Comparison of ENCODE assay signal across 11 mouse cellular contexts in the genomic region with DNA sequence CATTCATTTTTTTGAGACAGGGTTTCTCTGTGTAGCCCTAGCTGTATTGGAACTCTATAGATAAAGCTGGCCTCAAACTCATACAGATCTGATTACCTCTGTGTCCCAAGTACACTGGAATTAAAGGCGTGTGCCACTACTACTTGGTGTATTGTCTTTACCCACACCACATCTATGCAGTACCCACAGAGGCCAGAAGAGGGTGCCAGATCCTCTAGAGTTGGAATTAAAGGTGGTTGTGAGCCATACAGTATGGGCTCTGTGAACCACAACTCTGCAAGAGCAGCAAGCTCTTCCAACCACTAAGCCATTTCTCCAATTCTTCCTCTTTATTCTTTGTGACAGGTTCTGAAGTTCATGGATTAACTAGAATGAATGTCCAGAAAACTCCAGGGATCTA. TPM values are rescaled to one million over a fixed set of nuclear protein-coding genes. Genes with fewer than 3 reads are reported as not detected.
DNase-seq lines count a peak whose midpoint lies in the region; ATAC-seq and TF ChIP-seq lines count a peak whose summit lies in the region.
"Had no signal": no experiment of that assay in that cellular context is flagged by ENCODE, and none has a peak within 500 bp of the region (broad histone marks: within the 10 kb centered on the region; RNA-seq: fewer than 3 reads in every experiment).

No protein-coding gene starts in this region.

- peak; percentile 31 for DNase-seq in adrenal gland, adult 18-20 months (ENCODE audit: low spot score in 2 of 2)
- DNase-seq in adrenal gland, postnatal 4 days (ENCODE audit: low spot score in 2 of 2) = no peak
- DNase-seq in left cerebral cortex, adult 2 months (ENCODE audit: extremely low spot score in 1 of 2, low spot score in 2 of 2) = peak in 1 of 2 experiments; percentile 28
- no peak for DNase-seq in left cerebral cortex, postnatal 10 days (ENCODE audit: extremely low spot score in 1 of 2, low spot score in 2 of 2)
- DNase-seq in adipocyte (ENCODE audit: low spot score) = peak; percentile 12
- peak; percentile 46 for DNase-seq in induced T-regulatory cell, adult 2 months (ENCODE audit: low read depth)
- DNase-seq in neural tube, embryonic 11.5 days (ENCODE audit: low spot score) = peak; percentile 14
- no peak for DNase-seq in left cerebral cortex, adult 9 months (ENCODE audit: low spot score in 2 of 2)

- intact Hi-C loops in left cerebral cortex, adult 2 months (cut with DNase I) = no loop called here
- intact Hi-C loops in left cerebral cortex, postnatal 10 days (cut with DNase I) = no loop called here

- H3K4me2 ChIP-seq in neural tube, embryonic 11.5 days (ENCODE audit: low read depth) = no peak overlapping the region

- no peaks in the 10 kb centered on the region for H3K4me1 ChIP-seq in neural tube, embryonic 11.5 days (ENCODE audit: control insufficient read depth, insufficient read depth, low read length)
- H3K4me1 ChIP-seq: megakaryocyte, embryonic 14.5 days had no signal

- H3K4me3 ChIP-seq in left cerebral cortex, adult 2 months = no peak overlapping the region
- no peak overlapping the region for H3K4me3 ChIP-seq in neural tube, embryonic 11.5 days (ENCODE audit: low read depth, low read length)
- H3K4me3 ChIP-seq: megakaryocyte, embryonic 14.5 days had no signal

- H3K9ac ChIP-seq in neural tube, embryonic 11.5 days (ENCODE audit: low read length) = no peak overlapping the region

- 60% methylated on average over 1 of the region's 1 CpGs for WGBS in neural tube, embryonic 11.5 days

- no peak overlapping the region for H3K27ac ChIP-seq in left cerebral cortex, adult 2 months
- no peak overlapping the region for H3K27ac ChIP-seq in neural tube, embryonic 11.5 days (ENCODE audit: low read depth, low read length)

- H3K27me3 ChIP-seq in neural tube, embryonic 11.5 days (ENCODE audit: control insufficient read depth, insufficient read depth, low read length) = no peaks in the 10 kb centered on the region

- no peaks in the 10 kb centered on the region for H3K9me3 ChIP-seq in neural tube, embryonic 11.5 days (ENCODE audit: control insufficient read depth, low read length)

- H3K36me3 ChIP-seq in neural tube, embryonic 11.5 days (ENCODE audit: control insufficient read depth, insufficient read depth, low read length) = no peaks in the 10 kb centered on the region

- TF ChIP-seq CTCF in left cerebral cortex, adult 2 months (IDR thresholded peaks at IDR 0.05) = peak; percentile 54

- ATAC-seq in neural tube, embryonic 11.5 days (ENCODE audit: insufficient read depth, low FRiP score, low TSS enrichment) = no peak

RNA-seq across cellular contexts. Expression of a gene that starts 6.8 kb away (rescaled TPM):
- 1 to 10 TPM in 1 of 2 experiments, not detected in 1; 2.3 TPM for total RNA-seq in adrenal gland, adult 18-20 months (2021)
- 1 to 10 TPM; 6.8 to 7.7 TPM for total RNA-seq in adrenal gland, postnatal 4 days (2021)
- total RNA-seq in left cerebral cortex, adult 2 months (2021) = 100 to 1,000 TPM in 1 of 2 experiments, 10 to 100 TPM in 1; 99.1 to 155 TPM
- 100 to 1,000 TPM in 1 of 2 experiments, 10 to 100 TPM in 1; 98.6 to 110 TPM for total RNA-seq in left cerebral cortex, postnatal 10 days (2021)
- polyA plus RNA-seq in neural tube, embryonic 11.5 days (2014; fragmentation: Nextera tagmentation; extraction: Ambion mirVana) = 1.4 and 4.3 TPM in 2 replicates
- polyA plus RNA-seq: testis, adult 2 months had no signal

RNA-seq across cellular contexts. Expression of a gene that starts 17.7 kb away (rescaled TPM):
- not detected for total RNA-seq in adrenal gland, adult 18-20 months (2021)
- 10 to 100 TPM in 1 of 2 experiments, 1 to 10 TPM in 1; 7.6 to 42.3 TPM for total RNA-seq in adrenal gland, postnatal 4 days (2021)
- total RNA-seq in left cerebral cortex, adult 2 months (2021) = 1 to 10 TPM; 2.2 to 2.9 TPM
- 1 to 10 TPM; 4.7 to 8.1 TPM for total RNA-seq in left cerebral cortex, postnatal 10 days (2021)
- polyA plus RNA-seq in neural tube, embryonic 11.5 days (2014; fragmentation: Nextera tagmentation; extraction: Ambion mirVana) = 4.0 and 5.6 TPM in 2 replicates
- polyA plus RNA-seq: gonadal fat pad, adult 2 months; testis, adult 2 months had no signal

RNA-seq across cellular contexts. Expression of a gene that starts 18.4 kb away (rescaled TPM):
- 10 to 100 TPM; 11.8 to 14.1 TPM for total RNA-seq in adrenal gland, adult 18-20 months (2021)
- total RNA-seq in adrenal gland, postnatal 4 days (2021) = 10 to 100 TPM; 37.1 to 39.0 TPM
- 10 to 100 TPM; 86.5 to 89.7 TPM for total RNA-seq in left cerebral cortex, adult 2 months (2021)
- 100 to 1,000 TPM; 151 to 158 TPM for total RNA-seq in left cerebral cortex, postnatal 10 days (2021)
- 111 and 118 TPM in 2 replicates for polyA plus RNA-seq in neural tube, embryonic 11.5 days (2014; fragmentation: Nextera tagmentation; extraction: Ambion mirVana)

RNA-seq across cellular contexts. Expression of a gene that starts 24.7 kb away (rescaled TPM):
- total RNA-seq in adrenal gland, adult 18-20 months (2021) = 10 to 100 TPM; 35.2 to 41.5 TPM
- total RNA-seq in adrenal gland, postnatal 4 days (2021) = 10 to 100 TPM; 66.7 to 82.4 TPM
- 10 to 100 TPM; 30.8 to 39.2 TPM for total RNA-seq in left cerebral cortex, adult 2 months (2021)
- total RNA-seq in left cerebral cortex, postnatal 10 days (2021) = 10 to 100 TPM; 36.7 to 51.6 TPM
- 201 and 224 TPM in 2 replicates for polyA plus RNA-seq in neural tube, embryonic 11.5 days (2014; fragmentation: Nextera tagmentation; extraction: Ambion mirVana)

RNA-seq across cellular contexts. Expression of a gene that starts 48.0 kb away (rescaled TPM):
- 100 to 1,000 TPM; 233 to 300 TPM for total RNA-seq in adrenal gland, adult 18-20 months (2021)
- 100 to 1,000 TPM; 489 to 570 TPM for total RNA-seq in adrenal gland, postnatal 4 days (2021)
- 100 to 1,000 TPM; 124 to 129 TPM for total RNA-seq in left cerebral cortex, adult 2 months (2021)
- total RNA-seq in left cerebral cortex, postnatal 10 days (2021) = 10 to 100 TPM; 98.1 to 98.8 TPM
- 410 and 445 TPM in 2 replicates for polyA plus RNA-seq in neural tube, embryonic 11.5 days (2014; fragmentation: Nextera tagmentation; extraction: Ambion mirVana)

Comparison
In these comparisons a context has a peak if more than half of its experiments do, and no peak if none do; other contexts are left out.
1. DNase-seq: peak in adrenal gland, adult 18-20 months (2 of 2), adipocyte (single experiment), induced T-regulatory cell, adult 2 months (single experiment) and neural tube, embryonic 11.5 days (single experiment); none in adrenal gland, postnatal 4 days (0 of 2), left cerebral cortex, postnatal 10 days (0 of 2) and left cerebral cortex, adult 9 months (0 of 2).
2. RNA of a gene that starts 6.8 kb away (total RNA-seq): 99.1 to 155 TPM in left cerebral cortex, adult 2 months and 98.6 to 110 TPM in left cerebral cortex, postnatal 10 days; 6.8 to 7.7 TPM in adrenal gland, postnatal 4 days and 2.3 TPM in adrenal gland, adult 18-20 months; every median in the first group is over 10 times any median in the second.